Mouse (Mus musculus) heart, embryonic 15.5 days (tissue): ENCODE results near the gene Ewsr1. TPM values are rescaled to one million over a fixed set of nuclear protein-coding genes. Genes with fewer than 3 reads are reported as not detected.

ENCODE experiments used
- ATAC-seq: fragments of 200-750 bp; cut with Nextera tagmentation; replicated peaks from 2 replicates; pipeline ENCODE4 v1.8.0; 2017; ENCODE audit warnings: low read depth, moderate TSS enrichment; ENCODE audit not compliant: insufficient number of reproducible peaks, insufficient read depth, low FRiP score
- H3K27ac ChIP-seq: fragments of 300-500 bp; sonication (generic); 2 replicates; pipeline ENCODE4 v1.5.1; 2015; ENCODE audit warnings: mild to moderate bottlenecking, inconsistent platforms
- H3K27me3 ChIP-seq: fragments of 300-500 bp; sonication (generic); 2 replicates; pipeline ENCODE4 v1.6.1; 2015; ENCODE audit warnings: inconsistent platforms
- H3K36me3 ChIP-seq: fragments of 300-500 bp; sonication (generic); 2 replicates; pipeline ENCODE4 v1.6.1; 2015; ENCODE audit warnings: mild to moderate bottlenecking, inconsistent platforms
- H3K4me1 ChIP-seq: fragments of 300-500 bp; sonication (generic); replicated peaks from 2 replicates; pipeline ENCODE4 v1.6.1; 2015; ENCODE audit warnings: inconsistent platforms
- H3K4me2 ChIP-seq: fragments of 300-500 bp; sonication (generic); 2 replicates; pipeline ENCODE4 v1.6.1; 2015; ENCODE audit warnings: inconsistent platforms, mild to moderate bottlenecking, moderate library complexity
- H3K4me3 ChIP-seq: fragments of 300-500 bp; sonication (generic); 2 replicates; pipeline ENCODE4 v1.5.1; 2015; ENCODE audit warnings: mild to moderate bottlenecking, inconsistent platforms
- H3K9ac ChIP-seq: fragments of 300-500 bp; sonication (generic); 2 replicates; pipeline ENCODE4 v1.6.1; 2015; ENCODE audit warnings: mild to moderate bottlenecking, inconsistent platforms
- H3K9me3 ChIP-seq: fragments of 300-500 bp; sonication (generic); replicated peaks from 2 replicates; pipeline ENCODE4 v1.6.1; 2016; ENCODE audit warnings: inconsistent platforms
- WGBS: fragments of 180-500 bp; shearing (Covaris S2); methylation state at CpG from one replicate; pipeline ENCODE4 v1.1.7; 2015; ENCODE audit warnings: mixed read lengths; 5-methylcytosine and 5-hydroxymethylcytosine counted together
- polyA plus RNA-seq: library from polyadenylated mRNA; unstranded; fragments of >200 nt; fragmentation: Nextera tagmentation; extraction: Ambion mirVana; gene quantifications from 2 replicates; pipeline ENCODE4 v1.2.1, GENCODE M21; 2015

The Ewsr1 gene
- polyA plus RNA-seq, 1 experiment from 2014 or later: 359 TPM

DNA sequence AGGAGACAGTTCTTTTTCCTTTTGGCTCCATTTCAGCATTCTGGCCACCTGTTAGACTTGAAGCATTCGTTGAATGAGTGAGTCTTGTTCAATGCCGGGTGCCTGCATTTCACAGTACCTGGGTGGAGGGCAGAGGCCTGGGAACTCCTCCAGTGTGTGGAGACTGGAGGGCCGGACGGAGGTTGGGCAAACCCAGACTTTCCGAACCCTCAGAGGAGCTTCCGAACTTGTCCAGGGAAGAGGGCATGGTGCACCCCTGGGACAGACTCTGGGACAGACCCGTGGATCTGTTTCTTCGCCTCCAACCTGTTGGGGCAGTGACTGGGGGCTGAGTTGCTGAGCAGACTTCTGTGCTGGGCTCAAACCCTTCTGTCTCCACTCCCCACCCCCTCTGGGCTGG is 42.0 kb downstream of the Ewsr1 start:
- no peak for ATAC-seq
- Histone ChIP-seq H3K4me1 (peaks cover 37% of the 10 kb centered on the region), H3K4me2 (no peak overlapping the region), H3K4me3 (no peak overlapping the region), H3K27me3 (peaks cover 67% of the 10 kb centered on the region), H3K9ac (no peak overlapping the region), H3K9me3 (no peaks in the 10 kb centered on the region), H3K36me3 (no peaks in the 10 kb centered on the region), H3K27ac (no peak overlapping the region)
- 64% methylated on average over 8 of the region's 8 CpGs for WGBS

DNA sequence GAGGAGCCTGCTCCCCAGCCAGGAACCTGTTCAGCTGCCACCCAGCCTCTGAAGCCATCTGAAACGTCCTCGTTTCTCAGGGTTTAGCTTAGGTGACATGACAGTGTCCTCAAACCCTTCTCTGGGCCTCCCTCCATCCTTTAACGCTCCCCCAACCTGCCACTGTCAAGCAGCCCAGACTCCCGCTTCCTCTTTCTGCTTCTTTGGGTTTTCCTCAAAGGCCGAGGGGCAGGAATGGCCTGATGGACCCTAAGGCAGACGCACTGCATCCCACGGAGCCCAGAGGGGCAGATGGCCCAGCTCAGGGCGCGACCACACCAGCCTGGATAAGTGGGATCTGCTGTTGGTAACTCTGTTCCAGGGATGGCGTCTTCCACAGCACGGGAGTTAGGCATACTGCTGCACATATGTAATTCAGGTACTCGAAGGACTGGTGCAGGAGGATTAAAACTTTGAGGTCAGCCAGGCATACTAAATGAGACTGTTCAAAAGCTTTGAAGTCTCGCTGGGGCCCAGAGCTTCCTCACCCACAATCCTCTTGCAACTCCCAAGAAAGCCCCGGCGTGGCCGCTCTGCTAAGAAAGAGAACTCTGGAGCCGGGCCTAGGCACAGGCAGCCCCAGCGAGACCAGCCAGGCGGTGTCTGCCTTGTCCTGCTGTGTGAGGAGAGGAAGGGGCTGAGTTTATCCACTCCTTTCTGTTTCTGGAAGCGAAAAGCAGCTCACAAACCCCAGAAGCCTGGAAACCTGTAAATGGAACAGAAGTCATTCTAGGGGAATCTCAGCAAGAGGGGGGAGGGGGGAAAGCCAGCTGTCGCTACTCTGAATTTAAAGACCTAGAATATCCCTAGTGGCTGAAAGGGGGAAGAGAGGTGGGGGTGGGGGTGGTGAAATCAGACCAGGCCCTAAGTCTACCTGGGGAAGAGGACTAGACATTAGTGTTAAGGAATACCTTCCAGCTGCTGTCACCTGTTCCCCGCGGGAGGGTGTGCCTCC is 42.8 kb downstream of the Ewsr1 start:
- Histone ChIP-seq H3K27me3 (peaks cover 58% of the 10 kb centered on the region), H3K4me1 (peaks cover 28% of the 10 kb centered on the region), H3K9ac (no peak overlapping the region), H3K4me3 (no peak overlapping the region), H3K27ac (no peak overlapping the region), H3K4me2 (no peak overlapping the region), H3K9me3 (no peaks in the 10 kb centered on the region), H3K36me3 (no peaks in the 10 kb centered on the region)
- no peak for ATAC-seq
- WGBS: 58% methylated on average over 23 of the region's 23 CpGs

DNA sequence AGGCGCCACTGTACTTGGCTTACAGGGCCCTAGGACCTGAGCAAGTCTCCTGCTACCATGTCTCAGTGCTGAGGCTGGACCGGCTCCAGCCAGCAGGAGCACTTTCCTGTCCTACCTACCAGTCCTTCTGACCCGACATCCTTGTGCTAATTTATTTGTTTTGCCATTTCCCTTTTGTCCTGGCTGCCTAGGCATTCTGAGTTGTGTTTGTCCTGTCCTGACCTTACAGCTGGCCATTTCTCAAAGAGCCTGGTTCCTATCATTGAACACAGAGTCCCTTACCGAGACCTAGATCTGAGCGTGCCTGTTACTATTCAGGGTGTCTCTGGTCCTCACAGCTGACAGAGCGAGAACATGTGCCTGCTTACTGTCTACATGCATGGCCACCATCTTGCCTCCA is 44.2 kb downstream of the Ewsr1 start:
- no peak overlapping the region for H3K27ac ChIP-seq
- peaks cover 50% of the 10 kb centered on the region for H3K27me3 ChIP-seq
- WGBS: 69% methylated on average over 6 of the region's 6 CpGs
- H3K9ac ChIP-seq: no peak overlapping the region
- H3K4me2 ChIP-seq: no peak overlapping the region
- H3K4me1 ChIP-seq: peaks cover 23% of the 10 kb centered on the region
- H3K9me3 ChIP-seq: no peaks in the 10 kb centered on the region
- no peak overlapping the region for H3K4me3 ChIP-seq
- no peaks in the 10 kb centered on the region for H3K36me3 ChIP-seq
- ATAC-seq: no peak

DNA sequence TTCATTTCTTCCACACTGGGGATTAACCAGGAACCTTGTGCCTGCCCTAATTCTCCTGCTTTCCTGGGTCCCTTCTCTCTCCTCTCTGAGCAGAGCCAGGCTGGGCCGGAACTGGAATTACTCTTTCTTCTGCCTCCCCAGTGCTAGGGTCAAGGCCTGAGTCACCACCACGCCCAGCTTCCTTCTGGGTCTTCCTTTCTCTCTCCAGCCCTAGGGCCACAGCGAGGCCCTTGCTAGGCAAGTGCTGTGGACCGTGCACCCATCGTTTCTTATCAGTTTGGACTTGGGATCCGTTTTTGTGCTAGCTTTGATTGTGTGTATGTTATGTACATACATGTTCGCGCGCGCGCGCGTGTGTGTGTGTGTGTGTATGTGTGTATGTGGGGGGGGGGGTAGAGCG is 44.9 kb downstream of the Ewsr1 start:
- 87% methylated on average over 14 of the region's 14 CpGs for WGBS

DNA sequence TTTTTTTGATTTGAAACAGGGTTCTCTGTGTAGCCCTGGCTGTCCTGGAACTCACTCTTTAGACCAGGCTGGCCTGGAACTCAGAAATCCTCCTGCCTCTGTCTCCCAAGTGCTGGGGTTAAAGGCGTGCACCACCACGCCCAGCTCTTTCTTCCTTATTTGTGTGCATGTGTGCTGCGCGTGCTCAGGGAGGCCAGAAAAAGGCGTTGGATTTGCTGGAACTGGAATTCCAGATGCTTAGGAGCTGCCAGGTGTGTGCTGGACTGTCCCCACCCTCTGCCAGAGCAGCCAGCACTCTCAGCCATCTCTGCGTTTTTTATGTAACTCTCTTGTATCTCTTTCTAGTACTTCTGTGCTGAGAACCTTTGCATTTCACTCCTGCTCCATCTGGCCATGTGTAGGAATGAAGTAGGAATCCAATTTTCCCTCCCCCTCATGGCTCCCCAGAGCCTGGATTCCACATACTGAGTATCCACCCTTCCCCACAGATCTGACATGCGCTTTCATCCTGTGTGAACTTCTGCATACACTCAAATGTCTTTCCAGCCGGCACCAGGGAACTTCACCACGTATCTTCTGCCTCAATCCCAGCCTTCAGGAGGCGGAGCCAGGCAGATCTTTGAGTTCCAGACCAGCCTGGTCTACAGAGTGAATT is 46.7 kb downstream of the Ewsr1 start:
- H3K27ac ChIP-seq: no peak overlapping the region
- H3K36me3 ChIP-seq: no peaks in the 10 kb centered on the region
- no peaks in the 10 kb centered on the region; the same call in 1 of the 2 replicates for H3K4me1 ChIP-seq
- H3K4me3 ChIP-seq: no peak overlapping the region
- H3K9ac ChIP-seq: no peak overlapping the region
- H3K27me3 ChIP-seq: peaks cover 26% of the 10 kb centered on the region
- WGBS: 64% methylated on average over 10 of the region's 10 CpGs
- no peak overlapping the region for H3K4me2 ChIP-seq
- H3K9me3 ChIP-seq: no peaks in the 10 kb centered on the region
- no peak for ATAC-seq

More for the DNA sequence above, 44.9 kb downstream of the Ewsr1 start:
- ATAC-seq: no peak
- Histone ChIP-seq H3K4me3 (no peak overlapping the region), H3K27ac (no peak overlapping the region), H3K36me3 (no peaks in the 10 kb centered on the region), H3K9me3 (no peaks in the 10 kb centered on the region), H3K4me2 (no peak overlapping the region), H3K27me3 (peaks cover 43% of the 10 kb centered on the region), H3K9ac (no peak overlapping the region), H3K4me1 (peaks cover 16% of the 10 kb centered on the region)

GRCm38 (mm10) chr11:5051629-5052028 is 47.4 kb downstream of the Ewsr1 start:
- Histone ChIP-seq H3K36me3 (no peaks in the 10 kb centered on the region), H3K27ac (no peak overlapping the region), H3K27me3 (peaks cover 19% of the 10 kb centered on the region), H3K4me2 (no peak overlapping the region), H3K9me3 (no peaks in the 10 kb centered on the region), H3K4me3 (no peak overlapping the region), H3K9ac (no peak overlapping the region), H3K4me1 (no peaks in the 10 kb centered on the region)
- ATAC-seq: no peak
- WGBS: 83% methylated on average over 10 of the region's 10 CpGs

- ATAC-seq: no peak
- no peak overlapping the region for H3K27ac ChIP-seq
- H3K27me3 ChIP-seq: peaks cover 6% of the 10 kb centered on the region
- 0 out of 2 replicates have a peak, but pooled peaks cover under 1% of the 10 kb centered on the region for H3K4me1 ChIP-seq
- H3K4me3 ChIP-seq: no peak overlapping the region
- no peaks in the 10 kb centered on the region for H3K9me3 ChIP-seq
- no peak overlapping the region for H3K9ac ChIP-seq
- 0 out of 2 replicates have a peak, but pooled peaks cover 4% of the 10 kb centered on the region for H3K36me3 ChIP-seq
- 44% methylated on average over 12 of the region's 12 CpGs for WGBS
- H3K4me2 ChIP-seq: no peak overlapping the region
Observed at GRCm38 (mm10) chr11:5046321-5046926, 52.6 kb downstream of the Ewsr1 start.

DNA sequence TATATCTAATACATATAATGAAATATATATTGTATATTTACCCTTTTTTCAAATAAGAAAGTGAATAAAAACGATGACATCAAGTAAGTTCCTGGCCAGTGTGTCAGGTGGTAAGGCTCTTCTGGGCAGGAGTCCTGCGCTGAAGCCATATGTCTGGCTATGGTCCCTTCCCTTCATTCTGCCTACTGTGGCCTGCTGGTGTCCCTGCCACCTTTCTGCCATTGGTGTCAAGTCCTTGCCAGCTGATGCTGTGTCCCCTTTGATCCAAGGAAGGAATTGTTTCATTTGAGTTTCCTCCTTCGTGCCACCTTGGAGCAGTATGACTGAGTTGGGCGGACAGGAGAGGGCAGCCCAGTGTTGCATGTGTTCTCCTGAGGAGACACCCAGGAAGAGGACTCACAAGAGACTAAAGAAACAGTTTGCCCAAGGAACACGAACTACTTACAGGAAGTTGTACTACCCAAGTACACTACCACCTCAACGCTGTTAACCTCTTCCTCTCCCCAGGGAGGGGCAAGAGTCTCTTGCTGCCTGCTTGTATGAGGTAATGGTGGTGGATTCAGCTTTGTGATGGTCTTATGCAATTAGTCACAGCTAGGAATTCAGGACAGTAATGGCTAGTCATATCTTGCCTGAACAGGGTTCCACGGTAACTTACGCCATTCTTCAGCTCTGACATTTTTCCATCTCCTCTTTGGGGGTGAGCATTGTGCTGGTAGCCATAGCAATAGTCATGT is 56.3 kb downstream of the Ewsr1 start:
- Histone ChIP-seq H3K4me1 (peaks cover 7% of the 10 kb centered on the region), H3K36me3 (peaks cover 17% of the 10 kb centered on the region; the same call in 1 of the 2 replicates), H3K27ac (no peak overlapping the region), H3K27me3 (no peaks in the 10 kb centered on the region), H3K4me3 (no peak overlapping the region), H3K9me3 (no peaks in the 10 kb centered on the region), H3K9ac (no peak overlapping the region), H3K4me2 (no peak overlapping the region)
- no peak for ATAC-seq
- 85% methylated on average over 8 of the region's 8 CpGs for WGBS

- Histone ChIP-seq H3K4me3 (no peak overlapping the region), H3K27me3 (no peaks in the 10 kb centered on the region), H3K27ac (no peak overlapping the region), H3K9me3 (no peaks in the 10 kb centered on the region), H3K9ac (no peak overlapping the region), H3K36me3 (peaks cover 17% of the 10 kb centered on the region; the same call in 1 of the 2 replicates), H3K4me2 (no peak overlapping the region), H3K4me1 (peaks cover 7% of the 10 kb centered on the region)
- no peak for ATAC-seq
- 47% methylated on average over 18 of the region's 18 CpGs for WGBS
Observed at GRCm38 (mm10) chr11:5041144-5041780, 57.8 kb downstream of the Ewsr1 start.

GRCm38 (mm10) chr11:5040585-5040984 is 58.5 kb downstream of the Ewsr1 start:
- Histone ChIP-seq H3K4me2 (no peak overlapping the region), H3K9ac (no peak overlapping the region), H3K36me3 (peaks cover 19% of the 10 kb centered on the region; the same call in 1 of the 2 replicates), H3K4me1 (peaks cover 7% of the 10 kb centered on the region), H3K27ac (no peak overlapping the region), H3K9me3 (no peaks in the 10 kb centered on the region), H3K4me3 (no peak overlapping the region), H3K27me3 (no peaks in the 10 kb centered on the region)
- no peak for ATAC-seq
- WGBS: 95% methylated on average over 5 of the region's 5 CpGs
